Mouse (Mus musculus): ENCODE measurements around the gene 4931406P16Rik. TPM values are rescaled to one million over a fixed set of nuclear protein-coding genes. Genes with fewer than 3 reads are reported as not detected.
"Not testable (repeated sequence)": the region's sequence is repeated elsewhere in the genome, so short reads cannot be mapped to it uniquely, and the experiment has no call there.

Gene 4931406P16Rik
- polyA plus RNA-seq, 1 experiment from 2014 or later, result 32.6 TPM

DNA sequence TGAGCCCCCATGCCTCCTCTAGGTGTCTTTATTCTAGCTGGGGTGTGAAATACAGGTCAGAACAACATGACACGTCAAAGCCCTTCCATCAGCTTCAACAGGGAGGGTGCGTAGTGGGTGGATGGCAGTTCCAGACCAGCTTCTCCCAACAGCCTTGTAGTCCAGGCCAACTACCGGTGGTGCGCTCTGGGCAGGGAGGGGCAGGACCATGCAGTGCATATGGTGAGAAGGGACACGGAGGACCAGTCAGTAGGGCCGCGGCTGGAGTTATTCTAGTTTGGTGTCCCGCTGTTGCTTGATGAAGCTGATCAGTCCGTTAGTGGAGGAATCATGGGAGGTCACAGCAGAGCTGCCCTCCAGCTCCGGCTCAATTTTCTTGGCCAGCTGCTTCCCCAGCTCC is 111.2 kb downstream of the 4931406P16Rik start:
- not testable (repeated sequence) for H3K4me1 ChIP-seq (replicated peaks; ENCODE audit: control insufficient read depth, insufficient read depth, low read length); DNase-seq (ENCODE audit: low spot score); H3K9me3 ChIP-seq (ENCODE audit: control insufficient read depth, low read length); H3K4me2 ChIP-seq; H3K27me3 ChIP-seq (replicated peaks; ENCODE audit: control insufficient read depth, insufficient read depth, low read length); ATAC-seq (replicated peaks; ENCODE audit: low FRiP score); H3K27ac ChIP-seq (ENCODE audit: low read depth, low read length); H3K4me3 ChIP-seq (ENCODE audit: low read depth, low read length); H3K9ac ChIP-seq (ENCODE audit: low read depth, low read length)
- WGBS, result 92% methylated on average over 10 of the region's 10 CpGs
- peaks cover 67% of the 10 kb centered on the region for H3K36me3 ChIP-seq (ENCODE audit: control insufficient read depth, insufficient read depth, low read length)

DNA sequence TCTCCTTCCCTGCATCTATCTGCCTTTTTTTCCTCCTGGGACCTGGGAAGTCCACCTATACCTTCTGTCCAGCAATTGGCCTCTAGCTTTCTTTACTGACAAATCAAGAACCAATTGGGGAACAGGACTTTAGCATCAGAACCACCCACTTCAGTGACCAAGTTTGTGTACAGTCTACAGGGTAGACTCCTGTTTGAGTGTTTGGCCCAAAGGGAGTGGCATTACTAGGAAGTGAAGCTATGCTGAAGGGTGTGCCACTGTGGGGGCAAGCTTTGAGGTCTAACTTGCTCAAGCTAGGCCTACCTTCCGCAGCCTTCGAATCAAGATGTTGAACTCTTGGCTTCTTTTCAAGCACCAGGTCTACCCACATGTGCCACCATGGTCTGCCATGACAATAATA is 112.5 kb downstream of the 4931406P16Rik start:
- Histone ChIP-seq H3K9me3 (ENCODE audit: control insufficient read depth, low read length) (no peaks in the 10 kb centered on the region), H3K4me2 (no peak overlapping the region), H3K27me3 (replicated peaks; ENCODE audit: control insufficient read depth, insufficient read depth, low read length) (no peaks in the 10 kb centered on the region), H3K9ac (ENCODE audit: low read depth, low read length) (no peak overlapping the region), H3K4me3 (ENCODE audit: low read depth, low read length) (no peak overlapping the region), H3K4me1 (replicated peaks; ENCODE audit: control insufficient read depth, insufficient read depth, low read length) (no peaks in the 10 kb centered on the region; the same call in 1 of the 2 replicates), H3K36me3 (ENCODE audit: control insufficient read depth, insufficient read depth, low read length) (peaks cover 54% of the 10 kb centered on the region), H3K27ac (ENCODE audit: low read depth, low read length) (no peak overlapping the region)
- DNase-seq (ENCODE audit: low spot score) (no peak), ATAC-seq (replicated peaks; ENCODE audit: low FRiP score) (no peak)
- 94% methylated on average over 2 of the region's 2 CpGs for WGBS

DNA sequence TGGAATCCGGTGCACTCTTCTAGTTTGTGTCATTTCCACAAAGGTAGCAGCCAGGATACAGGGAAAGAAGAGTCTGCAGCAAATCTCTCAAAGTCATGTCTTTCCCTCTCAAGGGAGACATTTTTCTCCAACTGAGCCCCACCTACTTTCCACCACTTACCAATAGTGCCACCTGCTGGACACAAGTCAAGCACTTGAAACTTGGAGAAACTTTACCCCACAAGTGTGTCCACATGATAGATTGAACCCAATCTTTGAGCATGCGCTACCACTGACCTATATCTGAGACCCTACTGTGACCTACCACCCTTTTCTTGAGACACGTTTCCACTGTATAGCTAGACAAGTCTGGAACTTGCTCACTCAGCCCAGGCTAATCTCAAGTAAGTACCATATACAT is 115.0 kb downstream of the 4931406P16Rik start:
- Histone ChIP-seq H3K27me3 (replicated peaks; ENCODE audit: control insufficient read depth, insufficient read depth, low read length) (no peaks in the 10 kb centered on the region), H3K4me3 (ENCODE audit: low read depth, low read length) (no peak overlapping the region), H3K9ac (ENCODE audit: low read depth, low read length) (no peak overlapping the region), H3K9me3 (ENCODE audit: control insufficient read depth, low read length) (no peaks in the 10 kb centered on the region), H3K4me1 (replicated peaks; ENCODE audit: control insufficient read depth, insufficient read depth, low read length) (peaks cover 3% of the 10 kb centered on the region; the same call in 1 of the 2 replicates), H3K36me3 (ENCODE audit: control insufficient read depth, insufficient read depth, low read length) (peaks cover 32% of the 10 kb centered on the region), H3K4me2 (no peak overlapping the region), H3K27ac (ENCODE audit: low read depth, low read length) (no peak overlapping the region)
- DNase-seq (ENCODE audit: low spot score) (no peak), ATAC-seq (replicated peaks; ENCODE audit: low FRiP score) (no peak)
- WGBS, result 40% methylated on average over 3 of the region's 3 CpGs

DNA sequence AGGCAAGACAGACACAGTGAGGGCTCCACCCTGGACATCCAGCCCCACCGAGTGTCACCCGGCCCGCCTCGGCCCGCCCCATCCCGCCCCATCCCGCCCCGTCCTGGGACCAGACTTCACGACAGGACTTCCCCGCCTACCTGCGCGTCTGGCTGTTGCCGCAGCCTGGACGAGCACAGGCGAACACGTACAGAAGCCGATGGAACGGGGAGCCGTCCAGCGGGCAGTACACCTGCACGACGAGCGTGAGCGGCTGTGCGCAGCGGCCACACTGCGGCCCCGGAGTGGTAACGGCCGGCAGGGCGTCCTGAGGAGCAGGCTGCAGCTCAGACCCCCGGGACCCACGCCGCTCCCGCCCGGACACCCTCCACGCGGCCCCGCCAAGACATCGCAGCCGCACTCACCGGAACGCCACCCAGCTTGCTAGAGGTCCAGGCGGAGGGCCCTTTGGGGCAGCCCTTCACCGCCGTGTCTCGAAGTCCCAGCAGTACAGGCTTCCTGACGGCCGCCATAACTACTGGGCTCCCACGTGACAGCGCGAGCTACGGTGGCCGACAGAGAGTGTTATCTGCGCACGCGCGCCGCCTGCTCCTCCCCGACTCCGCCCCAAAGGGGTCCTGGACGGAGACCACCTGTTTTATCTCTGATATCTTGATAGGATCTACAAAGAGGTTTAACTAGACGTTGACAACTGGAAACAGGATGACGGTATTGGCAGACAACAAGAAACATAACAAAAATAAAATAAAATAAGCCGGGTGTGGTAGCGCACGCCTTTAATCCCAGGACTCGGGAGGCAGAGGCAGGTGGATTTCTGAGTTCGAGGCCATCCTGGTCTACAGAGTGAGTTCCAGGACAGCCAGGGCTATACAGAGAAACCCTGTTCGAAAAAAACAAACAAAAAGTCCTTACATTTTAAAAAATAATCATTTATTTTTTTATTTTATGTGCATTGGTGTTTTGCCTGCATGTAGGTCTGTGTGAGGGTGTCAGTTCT is 116.9 kb downstream of the 4931406P16Rik start, which contains the start of gene Pdcd2l:
Gene Pdcd2l, minus strand, starts transcription at position 530 of the 997 bp plus-strand sequence.
- peak within 1 kb of the TSS; percentile 72 for H3K4me2 ChIP-seq
- H3K9me3 ChIP-seq (ENCODE audit: control insufficient read depth, low read length), result no peaks in the 10 kb centered on the region
- DNase-seq (ENCODE audit: low spot score) (peak; percentile 89), ATAC-seq (replicated peaks; ENCODE audit: low FRiP score) (peak; percentile 90)
- H3K36me3 ChIP-seq (ENCODE audit: control insufficient read depth, insufficient read depth, low read length), result peaks cover 22% of the 10 kb centered on the region
- peak within 1 kb of the TSS; percentile 7; the same call in 1 of the 2 replicates for H3K27ac ChIP-seq (ENCODE audit: low read depth, low read length)
- peak within 1 kb of the TSS; percentile 70 for H3K4me3 ChIP-seq (ENCODE audit: low read depth, low read length)
- no peaks in the 10 kb centered on the region for H3K27me3 ChIP-seq (replicated peaks; ENCODE audit: control insufficient read depth, insufficient read depth, low read length)
- H3K4me1 ChIP-seq (replicated peaks; ENCODE audit: control insufficient read depth, insufficient read depth, low read length), result peaks cover 3% of the 10 kb centered on the region; the same call in 1 of the 2 replicates
- WGBS, result 2% methylated on average over 70 of the region's 70 CpGs
- H3K9ac ChIP-seq (ENCODE audit: low read depth, low read length), result peak within 1 kb of the TSS; percentile 64

DNA sequence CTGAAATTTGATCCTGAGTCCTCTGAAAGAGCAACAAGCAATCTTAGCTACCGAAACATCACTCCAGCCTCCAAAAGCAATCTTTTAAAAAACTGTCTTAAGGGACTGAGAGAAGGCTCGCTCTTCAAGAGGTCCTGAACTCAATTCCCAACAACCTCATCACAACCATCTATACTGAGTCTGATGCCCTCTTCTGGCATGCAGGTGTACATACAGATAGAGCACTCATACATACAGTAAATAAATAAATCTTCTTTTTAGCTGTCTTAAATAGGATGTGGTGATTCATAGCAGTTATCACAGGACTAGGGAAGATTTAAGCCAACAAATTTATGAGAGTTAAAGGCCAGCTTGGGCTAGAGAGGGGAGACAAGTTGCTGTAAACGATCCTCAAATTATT is 117.7 kb downstream of the 4931406P16Rik start:
- Histone ChIP-seq H3K9ac (ENCODE audit: low read depth, low read length) (peak overlapping the region; percentile 64), H3K4me1 (replicated peaks; ENCODE audit: control insufficient read depth, insufficient read depth, low read length) (peaks cover 3% of the 10 kb centered on the region; the same call in 1 of the 2 replicates), H3K36me3 (ENCODE audit: control insufficient read depth, insufficient read depth, low read length) (peaks cover 16% of the 10 kb centered on the region), H3K4me2 (peak overlapping the region; percentile 72), H3K9me3 (ENCODE audit: control insufficient read depth, low read length) (no peaks in the 10 kb centered on the region), H3K27ac (ENCODE audit: low read depth, low read length) (no peak overlapping the region), H3K27me3 (replicated peaks; ENCODE audit: control insufficient read depth, insufficient read depth, low read length) (no peaks in the 10 kb centered on the region), H3K4me3 (ENCODE audit: low read depth, low read length) (peak overlapping the region; percentile 70)
- DNase-seq (ENCODE audit: low spot score) (no peak), ATAC-seq (replicated peaks; ENCODE audit: low FRiP score) (0 out of 2 replicates have a peak, but pooled peaks have one; percentile 40)
- WGBS, result 45% methylated on average over 3 of the region's 3 CpGs

DNA sequence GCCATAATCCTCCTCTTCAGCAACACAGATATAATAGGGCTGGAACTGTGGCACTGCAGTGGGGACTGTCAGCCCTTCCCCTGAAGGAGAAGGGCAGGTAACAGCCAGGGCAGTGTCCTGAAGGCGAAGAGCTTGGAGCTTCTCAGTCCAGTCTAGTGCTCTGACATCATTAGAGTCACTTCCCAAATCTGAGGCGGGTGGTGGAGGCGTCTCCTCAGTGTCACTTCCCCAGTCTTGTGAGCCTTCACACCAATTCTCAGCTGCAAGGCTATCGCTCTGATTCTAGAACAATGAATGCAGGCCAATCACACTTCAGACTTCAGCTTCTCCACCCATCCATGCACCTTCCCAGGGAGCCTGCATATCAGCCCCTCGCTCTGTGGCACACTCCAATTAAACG is 120.5 kb downstream of the 4931406P16Rik start:
- Histone ChIP-seq H3K4me3 (ENCODE audit: low read depth, low read length) (no peak overlapping the region), H3K9me3 (ENCODE audit: control insufficient read depth, low read length) (no peaks in the 10 kb centered on the region), H3K27ac (ENCODE audit: low read depth, low read length) (no peak overlapping the region), H3K4me2 (no peak overlapping the region), H3K36me3 (ENCODE audit: control insufficient read depth, insufficient read depth, low read length) (peaks cover 31% of the 10 kb centered on the region), H3K9ac (ENCODE audit: low read depth, low read length) (no peak overlapping the region), H3K4me1 (replicated peaks; ENCODE audit: control insufficient read depth, insufficient read depth, low read length) (peaks cover 3% of the 10 kb centered on the region), H3K27me3 (replicated peaks; ENCODE audit: control insufficient read depth, insufficient read depth, low read length) (no peaks in the 10 kb centered on the region)
- 84% methylated on average over 6 of the region's 6 CpGs for WGBS
- DNase-seq (ENCODE audit: low spot score), result no peak
- no peak for ATAC-seq (replicated peaks; ENCODE audit: low FRiP score)

DNA sequence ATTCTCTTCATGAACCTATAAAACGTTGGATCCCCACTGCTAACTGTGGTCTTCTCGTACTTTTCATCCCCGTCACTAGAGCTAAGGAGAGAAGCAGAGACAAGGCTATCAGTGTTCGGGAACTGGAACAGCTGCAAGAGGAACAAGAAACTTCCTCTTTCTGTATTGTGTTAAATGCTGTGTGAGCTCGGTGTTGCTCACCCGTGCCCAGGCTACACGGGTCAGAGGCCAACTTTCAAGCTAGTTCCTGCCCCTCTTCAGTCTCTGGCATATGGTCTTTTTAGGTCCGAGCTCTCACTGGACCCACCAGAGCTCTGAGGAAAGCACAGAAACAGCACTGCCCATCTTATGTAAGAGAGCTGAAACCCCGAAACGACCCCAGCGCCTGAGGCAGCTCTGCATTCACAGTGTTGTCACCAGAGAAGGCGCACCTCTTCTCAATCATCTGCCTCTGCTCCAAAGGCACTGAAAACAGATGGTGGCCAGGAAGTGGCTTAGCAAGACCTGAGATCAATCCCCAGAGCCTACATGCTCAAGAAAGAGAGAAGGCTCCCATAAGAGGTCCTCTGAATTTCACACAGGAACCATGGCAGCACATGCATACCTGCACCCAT is 123.9 kb downstream of the 4931406P16Rik start:
- H3K4me3 ChIP-seq (ENCODE audit: low read depth, low read length), result no peak overlapping the region
- H3K9me3 ChIP-seq (ENCODE audit: control insufficient read depth, low read length), result no peaks in the 10 kb centered on the region
- H3K9ac ChIP-seq (ENCODE audit: low read depth, low read length), result no peak overlapping the region
- H3K36me3 ChIP-seq (ENCODE audit: control insufficient read depth, insufficient read depth, low read length), result peaks cover 49% of the 10 kb centered on the region
- ATAC-seq (replicated peaks; ENCODE audit: low FRiP score) (no peak), DNase-seq (ENCODE audit: low spot score) (no peak)
- no peaks in the 10 kb centered on the region; the same call in 1 of the 2 replicates for H3K4me1 ChIP-seq (replicated peaks; ENCODE audit: control insufficient read depth, insufficient read depth, low read length)
- H3K4me2 ChIP-seq, result no peak overlapping the region
- no peaks in the 10 kb centered on the region for H3K27me3 ChIP-seq (replicated peaks; ENCODE audit: control insufficient read depth, insufficient read depth, low read length)
- 63% methylated on average over 12 of the region's 12 CpGs for WGBS
- H3K27ac ChIP-seq (ENCODE audit: low read depth, low read length), result no peak overlapping the region
